Mouse (Mus musculus) heart, adult 2 months (tissue): ENCODE results near the gene Efna5.

Experiments used
- CTCF ChIP-seq: fragments of 200-600 bp; IDR thresholded peaks from 2 replicates; pipeline ENCODE4 v1.8.1; 2022; ENCODE audit warnings: antibody characterized with exemption, mild to moderate bottlenecking, moderate library complexity
- EP300 ChIP-seq: fragments of 200-500 bp; IDR thresholded peaks from 2 replicates; pipeline ENCODE4 v1.6.1; 2011; ENCODE audit warnings: low read depth, low read length, control low read depth; ENCODE audit not compliant: insufficient read depth
- POLR2A ChIP-seq: fragments of 200-500 bp; IDR thresholded peaks from 2 replicates; pipeline ENCODE4 v1.6.1; 2011; ENCODE audit warnings: mild to moderate bottlenecking, low read depth, low read length, control low read depth; ENCODE audit not compliant: insufficient read depth

DNA sequence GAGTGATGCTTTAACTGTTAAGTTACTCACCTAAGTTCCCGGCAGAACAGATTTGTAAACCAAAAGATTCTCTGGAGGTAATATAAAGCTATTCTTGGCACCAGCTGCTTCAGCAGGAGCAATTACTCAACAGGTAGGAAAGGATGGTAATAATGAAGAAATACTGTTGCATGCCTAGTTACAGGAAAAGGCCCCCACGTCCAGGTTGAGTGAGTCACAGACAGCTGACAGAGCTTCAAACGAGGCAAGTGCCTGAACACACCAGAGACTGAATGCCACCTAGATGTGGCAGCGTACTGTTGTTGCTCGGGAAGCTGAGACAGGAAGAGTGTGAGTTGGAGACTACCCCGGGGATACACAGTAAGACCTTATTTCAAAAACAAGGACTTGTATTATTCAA lies 140.1 kb downstream of the Efna5 start:
- no peak for TF ChIP-seq CTCF
- TF ChIP-seq POLR2A, result no peak
- no peak for TF ChIP-seq EP300
